Mouse (Mus musculus) liver, embryonic 14.5 days (tissue): ENCODE results near the gene Hmgn1. TPM values are rescaled to one million over a fixed set of nuclear protein-coding genes. Genes with fewer than 3 reads are reported as not detected.
"Not testable (repeated sequence)": the region's sequence is repeated elsewhere in the genome, so short reads cannot be mapped to it uniquely, and the experiment has no call there.

Source experiments
- ATAC-seq: fragments of 200-750 bp; cut with Nextera tagmentation; 2 replicates; pipeline ENCODE4 v1.8.0; 2017; ENCODE audit warnings: moderate number of reproducible peaks, mild to moderate bottlenecking, moderate library complexity; ENCODE audit not compliant: insufficient read depth
- DNase-seq, 3 experiments: peaks; one replicate each; pipeline ENCODE4 v3.0.0-alpha.2; 2012 to 2013; ENCODE audit warnings: low read depth in 3 of 3, low spot score in 3 of 3
- H3K27ac ChIP-seq: fragments of 300-500 bp; sonication (generic); 2 replicates; pipeline ENCODE4 v1.5.1; 2014; ENCODE audit warnings: moderate library complexity, mild to moderate bottlenecking, control low read depth, inconsistent platforms
- H3K27me3 ChIP-seq: fragments of 300-500 bp; sonication (generic); 2 replicates; pipeline ENCODE4 v1.6.1; 2014; ENCODE audit warnings: mild to moderate bottlenecking, low read length, moderate library complexity; ENCODE audit not compliant: control insufficient read depth, insufficient read depth
- H3K36me3 ChIP-seq: fragments of 300-500 bp; sonication (generic); replicated peaks from 2 replicates; pipeline ENCODE4 v1.6.1; 2014; ENCODE audit warnings: low read depth; ENCODE audit not compliant: control insufficient read depth, insufficient read depth
- H3K4me1 ChIP-seq, 2 experiments: fragments of 200-500 bp in 1 of 2; fragments of 300-500 bp in 1 of 2; sonication (generic) in 1 of 2; replicated peaks; 2 replicates each; pipeline ENCODE4 v1.6.1; 2012 to 2014; ENCODE audit warnings: antibody characterized with exemption in 1 of 2, inconsistent platforms in 1 of 2, low read length in 1 of 2; ENCODE audit not compliant: control insufficient read depth in 2 of 2, insufficient read depth in 2 of 2
- H3K4me2 ChIP-seq: fragments of 300-500 bp; sonication (generic); 2 replicates; pipeline ENCODE4 v1.6.1; 2014; ENCODE audit warnings: low read depth, mild to moderate bottlenecking, control low read depth, moderate library complexity
- H3K4me3 ChIP-seq, 2 experiments: fragments of 200-500 bp in 1 of 2; fragments of 300-500 bp in 1 of 2; sonication (generic) in 1 of 2; 2 replicates each; pipeline ENCODE4 v1.5.1; 2012 to 2014; ENCODE audit warnings: low read depth in 2 of 2, low read length in 2 of 2, mild to moderate bottlenecking in 2 of 2, control low read depth in 1 of 2, inconsistent platforms in 1 of 2, moderate library complexity in 1 of 2; ENCODE audit not compliant: insufficient read depth in 1 of 2
- H3K9ac ChIP-seq: fragments of 300-500 bp; sonication (generic); replicated peaks from 2 replicates; pipeline ENCODE4 v1.6.1; 2014; ENCODE audit warnings: mild to moderate bottlenecking, control low read depth, moderate library complexity
- H3K9me3 ChIP-seq: fragments of 300-500 bp; sonication (generic); 2 replicates; pipeline ENCODE4 v1.6.1; 2016; ENCODE audit warnings: low read length, mixed read lengths; ENCODE audit not compliant: control insufficient read depth
- CTCF ChIP-seq: IDR thresholded peaks from 2 replicates; pipeline ENCODE4 v1.5.1; 2016; ENCODE audit warnings: antibody characterized with exemption, low read depth, control low read depth
- EP300 ChIP-seq: IDR thresholded peaks from 2 replicates; pipeline ENCODE4 v1.6.1; 2016; ENCODE audit warnings: antibody characterized with exemption, low read depth
- WGBS: fragments of 180-500 bp; shearing (Covaris S2); extraction: QIAGEN DNeasy Blood & Tissue Kit; methylation state at CpG from one replicate; pipeline ENCODE4 v1.1.7; 2014; ENCODE audit not compliant: insufficient replicate concordance; 5-methylcytosine and 5-hydroxymethylcytosine counted together
- polyA plus RNA-seq, 2 experiments: library from polyadenylated mRNA; depleted of rRNA in 1 of 2; stranded (reverse) in 1 of 2; unstranded in 1 of 2; fragments of >200 nt; fragmentation: Nextera tagmentation in 1 of 2; extraction: Ambion mirVana in 1 of 2; gene quantifications; 2 replicates each; pipeline versions ENCODE4 v1.2.1 to v1.2.3; 2012 to 2014

Gene Hmgn1
- polyA plus RNA-seq, 2 experiments = 58.7 to 122 TPM

DNA sequence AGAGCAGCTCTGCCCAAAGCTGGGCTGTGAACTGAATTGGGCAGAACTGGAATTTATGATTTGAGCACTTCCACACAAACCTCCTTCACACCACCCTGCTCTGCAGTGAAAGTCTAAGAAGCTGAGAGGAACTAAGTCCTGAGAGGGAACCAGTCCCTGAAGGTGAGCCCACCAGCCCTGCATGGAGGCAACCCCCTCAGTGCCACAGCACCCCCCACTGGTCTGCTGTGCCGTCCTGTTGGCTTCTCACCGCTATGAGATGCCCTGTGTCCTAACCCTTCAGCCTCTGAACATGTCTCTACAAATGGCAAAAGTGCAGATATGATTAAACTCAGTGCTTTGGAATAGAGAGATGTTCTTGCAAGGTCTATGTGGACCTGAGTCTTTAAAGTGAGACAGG is 14.8 kb downstream of the Hmgn1 start:
- DNase-seq (no peak), ATAC-seq (no peak)
- H3K9me3 ChIP-seq = no peaks in the 10 kb centered on the region
- no peak overlapping the region for H3K9ac ChIP-seq
- WGBS = 33% methylated on average over 2 of the region's 2 CpGs
- H3K4me2 ChIP-seq = no peak overlapping the region
- H3K27me3 ChIP-seq = no peaks in the 10 kb centered on the region
- H3K4me3 ChIP-seq = no peak overlapping the region
- no peaks in the 10 kb centered on the region for H3K36me3 ChIP-seq
- no peak for TF ChIP-seq CTCF
- no peak for TF ChIP-seq EP300
- H3K27ac ChIP-seq = no peak overlapping the region
- no peaks in the 10 kb centered on the region for H3K4me1 ChIP-seq

DNA sequence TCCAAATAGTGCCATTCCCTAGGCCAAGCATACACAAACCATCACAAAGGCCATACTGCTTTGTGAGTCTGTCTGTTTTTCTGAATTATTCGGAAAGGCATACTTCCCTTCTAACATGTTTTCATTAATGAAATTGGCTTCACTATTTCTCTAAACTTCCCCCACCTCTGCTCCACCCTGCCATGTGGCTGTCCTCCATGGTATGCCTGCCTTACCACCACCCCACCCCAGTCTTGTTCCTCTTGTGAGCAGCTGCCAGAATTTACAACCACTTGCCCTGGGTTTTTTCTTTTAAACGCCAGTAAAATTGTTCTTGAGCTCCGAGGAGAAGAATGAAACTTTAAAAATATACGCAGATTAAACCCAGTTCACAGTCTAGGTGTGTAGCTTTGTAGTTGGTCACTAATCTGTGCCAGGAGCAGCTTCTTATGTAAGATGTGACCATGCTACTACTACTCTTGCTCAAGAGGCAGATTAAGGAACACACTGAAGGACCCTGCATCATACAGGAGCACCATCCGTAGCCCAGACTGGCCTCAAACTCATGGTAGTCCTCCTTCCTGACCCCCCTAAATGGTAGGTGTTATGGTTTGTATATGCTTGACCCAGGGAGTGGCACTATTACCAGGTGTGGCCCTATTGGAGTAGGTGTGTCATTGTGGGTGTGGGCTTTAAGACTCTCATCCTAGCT is 16.7 kb downstream of the Hmgn1 start:
- Histone ChIP-seq H3K4me3 (no peak overlapping the region), H3K27me3 (no peaks in the 10 kb centered on the region), H3K27ac (no peak overlapping the region), H3K36me3 (no peaks in the 10 kb centered on the region), H3K4me1 (no peaks in the 10 kb centered on the region), H3K4me2 (no peak overlapping the region), H3K9ac (no peak overlapping the region), H3K9me3 (no peaks in the 10 kb centered on the region)
- no peak for TF ChIP-seq CTCF
- no peak for TF ChIP-seq EP300
- no peak for ATAC-seq
- WGBS = 60% methylated on average over 5 of the region's 5 CpGs
- DNase-seq = no peak

DNA sequence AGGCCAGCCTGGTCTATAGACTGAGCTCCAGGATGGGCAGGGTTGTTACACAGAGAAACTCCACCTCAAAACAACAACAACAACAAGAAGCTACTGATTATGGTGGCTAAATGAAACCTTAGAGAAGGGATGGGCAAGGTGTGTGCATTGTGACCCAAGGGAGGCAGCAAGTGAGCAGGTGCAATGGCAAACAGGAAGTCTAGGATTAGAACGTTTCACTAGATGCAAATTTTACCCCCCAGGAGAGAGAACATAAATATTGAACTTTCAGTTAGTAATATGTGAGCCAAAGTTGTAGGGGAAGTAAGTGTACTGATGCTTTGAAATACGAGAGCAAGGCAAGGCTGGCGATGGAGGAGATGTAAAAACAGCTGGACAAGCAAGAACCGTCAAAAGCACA is 17.9 kb downstream of the Hmgn1 start:
- H3K4me2 ChIP-seq = no peak overlapping the region
- H3K36me3 ChIP-seq = no peaks in the 10 kb centered on the region
- H3K4me1 ChIP-seq = no peaks in the 10 kb centered on the region
- no peak for DNase-seq
- WGBS = 46% methylated on average over 4 of the region's 4 CpGs
- no peak overlapping the region for H3K4me3 ChIP-seq
- H3K9me3 ChIP-seq = no peaks in the 10 kb centered on the region
- H3K27ac ChIP-seq = no peak overlapping the region
- TF ChIP-seq EP300 (no peak), CTCF (no peak)
- no peak for ATAC-seq
- no peak overlapping the region for H3K9ac ChIP-seq
- H3K27me3 ChIP-seq = no peaks in the 10 kb centered on the region

DNA sequence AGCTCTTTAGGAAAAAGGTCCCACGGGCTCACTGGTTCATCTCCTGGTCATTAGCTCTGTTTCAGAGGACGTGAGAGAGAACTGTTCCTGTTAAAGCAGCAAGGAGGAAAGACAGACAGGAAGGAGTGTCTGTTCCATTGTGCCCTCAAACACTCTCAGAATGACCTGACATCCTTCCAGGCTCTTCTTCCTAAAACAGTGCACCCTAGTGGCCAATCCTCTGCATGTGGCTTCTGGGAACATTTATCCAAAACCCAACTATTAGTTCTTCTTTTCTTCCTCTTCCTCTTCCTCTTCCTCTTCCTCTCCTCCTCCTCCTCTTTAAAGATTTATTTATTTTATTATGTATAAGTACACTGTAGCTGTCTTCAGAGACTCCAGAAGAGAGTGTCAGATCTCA is 24.5 kb downstream of the Hmgn1 start:
- H3K27ac ChIP-seq = no peak overlapping the region
- no peak for DNase-seq
- H3K36me3 ChIP-seq = no peaks in the 10 kb centered on the region
- TF ChIP-seq CTCF (peak; percentile 58), EP300 (no peak)
- no peaks in the 10 kb centered on the region for H3K9me3 ChIP-seq
- H3K4me2 ChIP-seq = no peak overlapping the region
- H3K4me1 ChIP-seq = no peaks in the 10 kb centered on the region
- no peak for ATAC-seq
- H3K27me3 ChIP-seq = no peaks in the 10 kb centered on the region
- H3K4me3 ChIP-seq = no peak overlapping the region
- 27% methylated on average over 2 of the region's 2 CpGs for WGBS
- no peak overlapping the region for H3K9ac ChIP-seq

DNA sequence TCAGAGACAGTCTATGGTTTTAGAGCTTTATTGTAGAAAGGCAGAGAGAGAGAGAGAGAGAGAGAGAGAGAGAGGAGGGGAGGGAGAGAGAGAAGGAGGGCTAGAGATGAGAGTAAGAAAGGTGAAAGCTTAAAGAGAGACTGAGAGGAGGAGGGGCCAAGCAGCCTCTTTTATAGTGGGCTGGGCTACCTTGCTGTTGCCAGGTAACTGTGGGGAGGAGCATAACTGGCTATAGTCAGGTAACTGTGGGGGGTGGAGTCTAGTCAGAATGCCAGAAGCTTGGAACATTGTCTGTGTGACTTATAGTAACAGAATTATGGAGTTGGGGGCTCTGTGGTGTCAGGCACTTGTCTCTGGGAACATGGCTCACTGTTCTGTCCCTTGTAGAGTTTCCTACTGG is 29.7 kb downstream of the Hmgn1 start:
- H3K4me2 ChIP-seq, H3K4me1 ChIP-seq, DNase-seq, H3K36me3 ChIP-seq, H3K4me3 ChIP-seq, H3K27me3 ChIP-seq, H3K9me3 ChIP-seq, H3K27ac ChIP-seq, H3K9ac ChIP-seq, ATAC-seq: not testable (repeated sequence)
